Mouse (Mus musculus) A20 (cell line): ENCODE measurements around the gene Triobp.

ENCODE experiments used
- DNase-seq: peaks from one replicate; pipeline ENCODE4 v3.0.0-alpha.2; 2011; ENCODE audit warnings: low read depth, low spot score

The Triobp gene

DNA sequence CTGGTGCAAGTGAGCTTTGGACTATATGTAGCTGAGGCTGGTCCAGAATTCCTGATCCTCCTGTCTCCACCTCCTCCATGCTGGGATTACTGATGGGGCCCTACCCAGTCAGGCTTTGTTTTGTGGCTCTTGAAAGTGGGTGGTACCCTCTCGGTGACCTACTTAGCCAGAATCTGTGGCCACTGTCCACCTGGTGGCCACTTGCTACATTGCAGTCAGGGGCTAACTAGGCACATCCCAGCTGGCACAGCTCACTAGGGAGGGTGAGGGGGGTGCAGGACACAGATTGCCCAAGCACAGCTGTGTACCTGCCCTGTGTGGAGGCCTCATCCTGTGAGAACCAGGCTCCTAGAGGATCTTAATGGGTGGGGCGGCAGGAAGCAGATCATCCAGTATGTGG, 15.4 kb downstream of the Triobp start:
- DNase-seq, result peak; percentile 49

DNA sequence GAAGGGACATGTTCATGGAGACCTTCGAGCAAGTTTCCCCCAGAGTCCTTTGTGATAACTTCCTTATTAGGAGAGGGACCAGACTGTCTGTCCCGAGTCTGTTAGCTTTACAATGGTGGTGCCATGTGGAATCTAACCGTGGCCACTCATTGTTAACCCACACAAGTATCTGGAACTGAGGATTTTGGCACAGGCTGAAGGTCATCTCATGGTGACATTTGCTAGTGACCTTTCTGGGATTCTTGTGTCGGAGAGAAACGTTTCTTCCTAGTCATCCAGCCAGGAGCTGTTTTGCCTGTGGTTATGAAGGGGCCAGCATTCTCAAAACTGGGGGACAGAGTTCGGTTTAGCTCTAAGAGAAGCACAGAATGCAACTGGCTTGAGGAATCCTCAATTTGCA, 24.1 kb downstream of the Triobp start:
- DNase-seq, result no peak

DNA sequence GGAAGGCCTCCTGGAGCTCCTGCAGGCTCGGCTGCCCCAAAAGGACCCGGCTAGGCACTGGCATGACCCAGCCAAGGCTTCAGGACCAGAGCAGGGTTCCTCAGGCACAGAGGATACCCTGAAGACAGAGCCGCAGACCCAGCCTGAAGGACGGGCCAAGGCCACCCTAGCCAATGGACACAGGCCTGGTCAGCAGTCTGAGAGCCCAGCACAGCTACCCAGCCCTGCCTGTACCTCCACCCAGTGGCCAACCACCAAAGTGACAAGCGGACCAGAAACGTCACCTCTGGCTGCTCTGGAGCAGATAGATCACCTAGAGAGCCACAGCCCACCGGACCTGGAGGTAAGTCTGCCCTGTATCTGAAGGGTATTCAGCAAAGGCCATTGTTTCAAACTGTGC, 26.4 kb downstream of the Triobp start:
- DNase-seq, result no peak

DNA sequence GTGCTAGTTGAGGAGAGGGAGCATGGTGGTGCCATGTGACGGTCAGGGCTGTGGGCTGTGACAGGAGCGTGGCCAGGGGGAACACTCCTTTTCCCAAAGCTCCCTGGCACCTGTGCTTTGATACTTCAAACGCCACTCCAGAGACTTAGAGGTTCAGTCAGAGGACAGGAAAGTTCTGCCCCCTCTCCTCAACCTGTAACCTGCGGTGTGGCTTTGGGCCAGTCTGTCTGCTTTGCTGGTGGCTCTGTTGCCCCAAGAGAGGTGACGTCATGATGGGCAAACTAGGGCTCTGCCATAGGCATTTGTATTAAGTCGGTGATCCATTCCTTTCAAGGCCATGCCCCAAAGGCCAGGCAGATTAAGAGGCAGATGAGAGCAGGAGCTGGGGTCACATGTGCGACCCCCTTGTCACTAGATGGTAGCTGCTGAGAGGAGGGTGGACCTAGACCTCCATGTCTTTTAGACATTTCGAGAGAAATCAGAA, 30.2 kb downstream of the Triobp start:
- DNase-seq, result no peak

DNA sequence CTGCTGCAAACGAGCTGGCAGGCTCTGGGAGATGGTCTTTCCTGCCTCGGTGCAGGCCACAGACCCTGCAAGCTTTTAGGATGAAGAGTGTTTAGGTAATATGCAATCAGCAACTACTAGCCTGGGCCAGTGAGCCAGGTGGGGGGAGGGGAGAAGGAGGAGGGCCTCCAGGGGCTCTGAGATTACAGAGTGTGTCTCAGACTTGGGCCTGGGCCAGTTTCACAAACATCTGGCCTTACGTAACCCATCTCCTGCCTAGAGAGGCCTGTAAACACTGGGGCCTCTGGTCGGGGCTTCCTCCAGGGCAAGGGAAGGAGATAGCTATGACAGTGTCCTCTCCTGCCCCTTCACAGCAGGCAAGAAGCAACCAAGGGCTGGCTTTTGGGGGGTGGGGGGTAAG, 31.4 kb downstream of the Triobp start:
- peak; percentile 56 for DNase-seq

DNA sequence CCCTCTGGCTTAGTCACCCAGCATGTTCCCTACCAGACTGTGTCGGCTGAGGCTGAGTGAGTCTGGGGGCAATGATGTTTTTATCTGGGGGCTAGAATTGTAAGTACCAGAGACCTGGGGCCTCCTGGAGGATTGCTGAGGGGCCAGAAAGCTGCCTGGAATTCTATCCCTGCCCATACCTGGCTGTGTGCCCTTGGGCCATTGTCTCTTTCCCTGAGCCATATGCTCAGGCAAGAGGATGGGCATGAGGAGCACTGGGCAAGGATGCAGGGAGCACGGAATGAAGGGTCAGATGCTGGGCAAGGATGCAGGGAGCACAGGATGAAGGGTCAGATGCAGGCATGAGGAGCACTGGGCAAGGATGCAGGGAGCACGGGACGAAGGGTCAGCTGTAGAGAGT, 32.6 kb downstream of the Triobp start:
- DNase-seq, result no peak

DNA sequence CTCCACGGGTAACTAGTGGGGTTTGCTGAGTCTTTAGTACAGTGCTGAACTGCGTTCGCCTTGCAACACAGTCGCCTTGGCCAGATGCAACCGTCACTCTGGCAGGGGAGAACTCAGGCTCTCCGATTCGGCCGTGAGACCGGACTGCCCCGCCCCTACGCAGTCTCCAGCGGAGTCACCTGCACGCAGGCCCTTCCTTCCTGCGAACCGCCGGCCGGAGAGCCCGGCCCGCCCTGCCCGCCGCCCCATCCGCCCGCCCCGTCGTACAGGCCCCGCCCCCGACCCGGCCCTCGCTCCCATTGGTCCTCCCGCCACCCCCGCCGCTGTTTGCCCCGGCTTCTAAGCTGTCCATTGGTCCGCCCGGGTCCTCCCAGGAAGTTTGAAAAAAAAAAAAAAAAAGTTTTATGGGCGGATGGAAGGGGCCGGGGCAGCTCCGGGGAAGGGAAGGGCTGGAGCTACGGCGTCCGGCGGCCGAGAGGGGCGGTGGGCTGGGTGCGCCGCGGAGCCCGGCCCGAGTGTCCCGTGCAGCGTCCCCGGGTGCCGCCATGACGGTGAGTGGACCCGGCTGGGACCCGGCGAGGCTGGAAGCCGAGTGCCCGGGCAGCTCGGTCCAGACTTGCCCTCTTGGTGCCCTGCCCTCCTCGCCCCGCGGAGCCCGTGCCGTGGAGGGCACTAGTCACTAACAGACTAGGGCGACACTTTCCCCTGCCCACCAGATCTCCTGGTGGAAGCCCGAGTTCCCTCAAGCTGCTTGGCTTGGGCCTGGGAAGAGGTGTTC, 35.3 kb downstream of the Triobp start:
- peak; percentile 95 for DNase-seq

DNA sequence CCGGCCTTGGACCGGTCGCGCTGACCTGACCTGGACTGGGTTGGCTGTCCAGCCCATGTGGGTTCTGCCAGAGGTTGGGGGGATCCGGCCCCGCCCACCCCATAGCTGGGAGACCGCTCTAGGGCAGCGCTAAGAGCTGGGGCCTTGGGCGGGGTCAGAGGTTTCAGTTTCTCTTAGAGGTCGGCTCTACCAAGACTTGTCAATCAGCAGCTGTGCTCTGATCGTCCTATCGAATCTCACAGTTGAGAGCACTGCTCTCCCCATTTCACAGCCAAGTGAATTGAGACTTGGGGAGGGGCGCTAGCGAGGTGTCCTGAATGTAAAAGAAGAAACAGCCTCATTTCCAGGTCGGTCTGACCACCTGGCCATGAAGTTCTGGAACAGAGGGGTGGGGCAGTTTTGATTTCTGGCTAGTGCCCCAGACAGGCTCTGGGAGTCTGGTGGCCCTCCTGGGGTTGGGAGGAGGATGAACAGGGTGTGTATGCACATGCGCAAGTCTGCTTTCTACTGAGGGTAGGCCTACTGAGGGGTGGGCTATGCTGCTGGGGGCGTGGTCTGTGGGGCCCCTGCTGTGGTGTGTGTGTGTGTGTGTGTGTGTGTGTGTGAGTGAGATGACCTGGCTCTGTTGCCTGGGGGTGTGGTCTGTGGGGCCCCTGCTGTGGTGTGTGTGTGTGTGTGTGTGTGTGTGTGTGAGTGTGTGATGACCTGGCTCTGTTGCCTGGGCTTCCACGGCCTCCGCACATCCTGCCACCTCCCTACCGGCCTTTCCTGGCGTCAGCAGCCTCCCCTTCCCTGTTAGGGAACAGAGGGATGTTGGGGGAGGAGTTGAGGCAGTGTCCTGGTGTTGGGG, 36.1 kb downstream of the Triobp start:
- DNase-seq, result peak; percentile 91

DNA sequence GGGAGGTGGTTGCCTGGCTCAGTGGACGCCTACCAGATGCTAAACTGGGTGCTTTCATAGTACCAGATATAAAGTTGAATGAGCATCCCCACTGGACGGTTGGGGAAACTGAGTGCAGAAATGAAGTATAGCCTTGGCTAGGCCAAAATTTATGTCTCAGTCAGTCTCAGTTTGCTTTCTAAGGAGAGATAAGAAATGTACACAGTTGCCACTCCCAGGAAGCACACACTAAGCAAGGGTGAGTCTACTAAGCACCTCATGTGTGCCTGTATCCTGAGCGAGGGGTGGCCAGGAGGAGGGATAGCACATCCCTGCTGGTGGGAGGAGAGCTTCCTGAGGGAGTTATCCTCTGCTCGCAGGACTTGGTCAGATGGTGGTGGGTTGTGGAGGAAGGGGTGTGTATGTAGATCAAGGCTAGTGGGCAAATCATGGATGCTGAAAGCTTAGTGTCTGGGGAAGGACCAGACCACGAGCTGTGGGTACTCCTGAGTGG, 36.8 kb downstream of the Triobp start:
- no peak for DNase-seq

DNA sequence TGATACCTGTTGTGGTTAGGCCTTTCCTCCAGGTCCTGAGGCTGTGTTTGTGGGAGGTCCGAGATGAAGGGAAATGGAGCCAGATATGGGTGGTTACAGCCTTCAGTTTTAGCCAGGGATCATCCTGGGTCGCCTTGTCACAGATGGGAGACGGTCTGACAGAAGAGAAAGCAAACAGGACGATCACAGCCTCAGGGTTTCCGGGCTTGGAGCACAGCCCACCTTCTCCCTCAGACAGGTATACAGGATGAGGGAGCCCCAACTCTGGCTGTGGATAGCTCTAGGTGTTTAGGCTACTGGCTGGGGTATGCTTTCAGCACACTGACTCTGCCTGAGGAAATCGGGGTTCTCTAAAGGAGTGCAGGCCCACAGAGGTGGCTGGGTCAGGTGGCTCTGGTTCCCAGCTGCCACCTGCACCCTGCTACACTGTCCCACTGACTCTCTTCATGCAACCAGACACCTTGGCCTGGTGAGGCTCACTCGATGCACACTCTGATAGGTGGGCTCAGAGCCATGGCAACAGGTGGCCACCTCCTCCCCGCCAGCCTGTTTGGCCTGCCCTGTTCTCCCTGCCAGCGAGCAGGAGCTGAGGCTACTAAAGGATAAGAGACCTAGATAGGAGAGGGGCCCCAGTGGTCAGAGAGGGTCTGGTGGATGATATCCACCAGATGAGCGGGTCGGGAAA, 39.2 kb downstream of the Triobp start:
- no peak for DNase-seq

DNA sequence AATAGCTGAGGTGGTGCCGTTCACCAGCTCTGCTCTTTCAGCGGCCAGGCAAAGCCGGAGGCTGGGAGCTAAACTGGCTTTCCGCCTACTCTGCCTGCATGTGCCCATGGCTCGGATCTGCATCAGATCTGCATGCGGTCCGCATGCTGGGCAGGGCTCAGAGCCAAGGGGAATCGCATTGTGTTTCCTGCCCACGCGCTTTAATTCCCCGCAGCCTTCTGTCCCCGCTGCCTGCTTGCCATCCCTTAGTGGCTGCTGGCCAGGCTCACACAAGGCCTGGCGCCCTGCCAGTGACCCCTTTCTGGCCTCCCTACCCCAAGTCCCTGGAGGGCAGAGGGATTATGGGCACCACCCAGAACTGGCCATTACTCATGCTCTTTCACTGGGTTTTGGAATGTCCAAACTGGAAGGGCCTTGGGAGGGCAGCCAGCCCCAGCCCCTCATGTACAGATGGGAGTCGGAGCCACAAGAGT, 41.0 kb downstream of the Triobp start:
- no peak for DNase-seq

DNA sequence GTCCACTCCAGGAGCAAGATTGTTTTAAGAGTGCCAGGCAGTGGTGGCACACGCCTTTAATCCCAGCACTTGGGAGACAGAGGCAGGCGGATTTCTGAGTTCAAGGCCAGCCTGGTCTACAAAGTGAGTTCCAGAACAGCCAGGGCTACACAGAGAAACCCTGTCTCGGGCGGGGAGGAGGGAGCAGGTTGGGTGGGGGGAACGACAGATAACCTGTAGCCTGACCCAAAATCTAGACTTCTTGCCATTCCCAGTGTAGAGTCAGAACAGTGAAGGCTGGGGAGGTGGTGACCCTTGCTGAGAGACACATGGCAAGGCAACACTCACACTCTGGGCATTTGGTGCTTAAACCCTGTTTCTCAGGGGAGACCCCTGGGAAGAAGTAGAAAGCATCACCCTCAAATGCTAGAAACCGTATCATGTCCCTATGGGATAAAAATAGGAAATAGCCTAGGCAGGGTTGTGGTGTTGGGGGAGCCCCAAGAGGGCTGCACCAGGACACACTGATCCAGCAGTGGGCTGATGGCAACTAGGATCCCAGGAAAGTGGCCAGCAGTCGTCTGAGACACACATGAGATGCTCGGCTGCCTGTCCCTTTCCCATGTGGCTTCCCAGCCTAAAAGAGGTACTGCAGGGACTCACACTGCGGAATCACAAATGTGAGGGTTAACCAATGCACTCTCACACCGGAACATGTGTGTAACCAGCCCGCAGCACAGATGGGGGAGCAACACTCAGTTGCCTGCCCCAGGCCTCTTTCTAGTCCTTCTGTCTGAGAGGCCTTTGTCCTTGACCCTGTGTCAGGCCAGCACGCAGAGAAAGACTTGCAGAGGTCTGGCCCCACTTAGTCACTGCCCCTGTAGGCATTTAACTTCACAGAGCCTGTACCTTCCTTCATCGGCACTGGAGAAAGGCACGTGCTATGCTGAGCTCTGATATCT, 41.9 kb downstream of the Triobp start:
- DNase-seq, result no peak

DNA sequence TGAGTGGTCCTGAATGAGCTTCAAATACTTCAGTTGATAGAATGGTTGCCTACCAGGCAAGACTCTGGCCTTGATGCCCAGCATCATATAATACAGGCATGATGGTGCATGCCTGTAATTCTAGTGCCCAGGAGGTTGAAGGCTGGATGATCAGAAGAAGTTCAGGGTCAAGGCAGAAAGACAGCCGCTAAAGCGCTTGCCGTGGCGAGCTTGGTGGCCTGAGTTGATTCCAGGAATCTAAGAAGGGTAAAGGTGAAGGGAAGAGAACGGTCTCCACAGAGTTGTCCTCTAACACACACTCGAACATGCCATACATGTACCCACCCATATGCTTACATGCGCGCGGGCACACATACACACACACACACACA, 42.6 kb downstream of the Triobp start:
- DNase-seq, result no peak

DNA sequence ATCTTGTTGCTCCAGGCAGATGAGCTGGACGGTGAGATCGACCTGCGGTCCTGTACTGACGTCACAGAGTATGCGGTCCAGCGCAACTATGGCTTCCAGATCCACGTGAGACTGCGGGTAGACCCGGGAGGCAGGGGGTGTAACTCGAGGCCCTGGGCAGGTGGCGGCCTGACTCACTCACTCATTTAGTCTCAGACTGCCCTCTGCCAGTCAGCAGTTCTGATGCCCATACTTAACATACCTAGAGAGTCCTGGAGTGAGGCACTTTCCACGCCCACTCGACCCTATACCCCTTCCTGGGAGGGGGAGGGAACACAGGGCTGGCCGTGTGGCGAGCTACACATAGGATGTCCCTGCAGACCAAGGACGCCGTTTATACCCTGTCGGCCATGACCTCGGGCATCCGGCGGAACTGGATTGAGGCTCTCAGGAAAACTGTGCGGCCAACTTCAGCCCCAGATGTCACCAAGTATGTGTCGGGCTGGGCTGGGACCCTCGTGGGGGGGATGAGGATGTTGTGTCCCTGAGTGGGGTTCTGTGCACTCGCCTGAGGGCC, 43.5 kb downstream of the Triobp start:
- no peak for DNase-seq

DNA sequence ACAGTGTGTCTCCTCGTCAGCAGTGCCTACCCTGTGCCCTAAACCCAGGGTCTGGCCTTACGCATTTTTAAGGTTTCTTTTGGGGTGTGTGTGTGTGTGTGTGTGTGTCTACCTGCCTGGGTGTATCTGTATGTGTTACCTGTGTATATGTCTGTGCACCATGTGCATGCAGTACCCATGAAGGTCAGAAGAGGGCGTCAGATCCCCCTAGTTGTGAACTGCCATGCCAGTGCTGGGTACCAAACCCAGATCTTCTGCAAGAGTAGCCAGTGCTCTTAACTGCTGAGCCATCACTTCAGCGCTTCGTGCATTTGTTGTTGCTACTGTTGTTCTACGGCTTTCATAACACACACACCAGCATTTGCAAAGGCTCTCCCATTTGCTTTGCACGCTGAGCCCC, 44.7 kb downstream of the Triobp start:
- DNase-seq, result no peak

DNA sequence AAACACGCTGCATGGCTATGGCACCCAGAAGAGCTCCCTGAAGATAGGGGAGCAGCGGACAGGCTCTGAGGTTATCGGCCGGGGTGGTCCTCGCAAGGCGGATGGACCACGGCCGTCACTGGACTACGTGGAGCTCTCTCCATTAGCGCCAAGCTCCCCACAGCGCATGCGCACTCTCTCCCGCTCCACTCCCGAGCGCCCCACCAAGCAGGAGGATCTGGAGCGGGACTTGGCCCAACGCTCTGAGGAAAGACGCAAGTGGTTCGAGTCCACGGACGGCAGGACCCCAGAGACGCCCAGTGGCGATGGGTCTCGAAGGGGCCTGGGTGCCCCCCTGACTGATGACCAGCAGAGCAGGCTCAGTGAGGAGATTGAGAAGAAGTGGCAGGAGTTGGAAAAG, 45.4 kb downstream of the Triobp start:
- no peak for DNase-seq

DNA sequence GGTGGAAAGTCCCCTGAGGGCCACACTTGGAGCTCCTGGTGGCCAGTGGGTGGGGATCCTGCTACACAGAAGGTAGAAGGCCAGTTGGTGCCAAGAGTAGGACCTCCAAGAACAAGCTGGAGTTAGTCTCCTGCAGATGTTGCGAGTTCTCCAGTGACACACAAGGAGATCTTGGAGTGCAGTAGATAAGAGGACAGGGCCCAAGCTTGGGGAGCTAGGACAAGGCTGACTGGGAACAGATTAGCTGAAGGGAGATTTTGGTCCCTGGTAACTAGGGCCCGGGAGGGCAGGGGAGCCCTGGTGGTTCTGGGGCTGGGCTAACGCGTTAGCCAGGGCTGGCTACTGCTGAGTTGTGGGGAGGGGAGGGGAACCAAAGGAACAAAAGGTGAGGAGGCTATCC, 48.4 kb downstream of the Triobp start:
- DNase-seq, result no peak

DNA sequence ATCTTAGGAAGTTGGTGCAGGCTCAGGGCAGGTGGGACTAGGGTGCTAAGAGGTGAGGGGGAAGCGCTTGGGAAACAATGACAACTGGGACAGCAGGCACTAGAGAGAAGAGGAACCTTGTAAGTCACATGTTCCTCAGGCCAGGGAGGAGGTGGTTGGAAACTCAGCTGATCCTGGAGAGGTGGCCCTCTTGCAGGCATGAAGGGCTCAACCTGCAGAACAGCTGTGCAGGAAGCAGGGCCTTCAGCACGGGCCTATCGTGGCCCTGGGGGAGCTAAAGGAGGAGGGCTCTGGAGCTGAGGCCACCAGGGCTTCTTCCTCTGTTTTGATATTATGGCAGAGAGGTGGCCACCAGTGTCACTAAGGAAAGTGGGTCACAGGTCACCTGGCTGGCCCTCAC, 49.1 kb downstream of the Triobp start:
- DNase-seq, result peak; percentile 21

DNA sequence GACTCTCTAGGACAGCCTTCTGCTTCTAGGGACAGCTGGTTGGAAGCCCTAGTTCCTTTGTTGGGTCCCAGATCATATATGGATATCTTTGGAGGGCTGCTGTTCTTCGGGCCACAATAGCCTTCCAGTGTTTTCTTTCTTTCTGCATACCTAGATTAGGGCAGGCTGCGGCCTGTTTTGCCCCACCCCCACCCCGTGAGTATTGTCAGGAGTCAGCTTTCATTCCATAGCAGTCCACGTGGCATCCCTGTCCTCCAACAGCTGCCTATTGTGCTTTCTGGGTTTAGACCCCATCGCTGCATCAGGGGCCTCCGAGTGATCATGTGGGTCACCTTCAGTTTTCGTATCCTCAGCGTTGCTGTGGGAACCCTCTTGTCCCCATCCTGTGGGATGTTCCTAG, 50.8 kb downstream of the Triobp start:
- DNase-seq, result no peak

DNA sequence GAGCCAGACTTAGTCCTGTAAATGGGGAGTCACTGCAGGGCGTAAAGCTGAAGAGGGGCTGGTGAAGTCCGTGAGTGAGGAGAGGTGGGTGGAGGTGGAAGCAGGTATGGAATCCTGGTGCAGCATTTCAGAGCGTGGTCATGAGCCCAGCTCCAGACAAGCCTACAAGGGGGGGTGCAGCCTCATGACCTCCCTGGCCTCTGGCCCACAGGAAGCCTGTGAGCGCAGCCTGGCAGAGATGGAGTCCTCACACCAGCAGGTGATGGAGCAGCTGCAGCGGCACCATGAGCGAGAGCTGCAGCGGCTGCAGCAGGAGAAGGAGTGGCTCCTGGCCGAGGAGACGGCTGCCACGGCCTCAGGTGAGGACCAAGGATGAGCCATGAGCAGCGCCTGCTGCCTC, 52.1 kb downstream of the Triobp start:
- DNase-seq, result no peak

DNA sequence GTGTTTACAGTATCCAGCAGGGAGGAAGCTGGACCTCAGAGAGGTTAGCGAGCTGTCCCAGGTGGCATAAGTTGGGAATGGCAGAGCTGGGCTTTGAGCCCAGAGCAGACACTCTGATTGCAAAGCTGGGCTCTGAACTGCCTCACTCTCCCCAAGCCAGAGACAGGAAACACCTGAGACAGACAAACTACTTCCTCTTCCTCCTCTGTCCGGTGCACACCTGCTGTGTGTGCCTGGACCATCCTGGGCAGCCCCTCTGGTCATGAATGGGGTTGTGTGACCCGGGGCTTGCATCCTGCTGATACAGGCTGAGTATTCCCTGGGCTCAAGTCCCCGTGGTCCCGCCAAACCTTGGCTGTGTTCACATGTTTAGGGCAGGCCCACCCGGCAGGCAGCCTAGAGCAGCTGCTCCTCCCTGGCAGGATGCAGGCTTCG, 52.9 kb downstream of the Triobp start:
- peak; percentile 74 for DNase-seq
